Mouse (Mus musculus): ENCODE measurements at regions not wholly inside any gene's neighbourhood (a gene's known extent, or its start where the extent isn't known, plus 50 kb on each side); places are given as distances from the start of the nearest gene placed in this dataset.

- in situ Hi-C loops (cut with MboI; ENCODE audit: low pct_ligation_motif_present, low pct_unique_long_range_greater_than_20kb, low sequenced_read_pairs), result no loop called here
- Histone ChIP-seq H3K79me2 (replicated peaks; ENCODE audit: control insufficient read depth, extremely low read depth, insufficient read depth, poor library complexity, severe bottlenecking) (no peaks in the 10 kb centered on the region), H3K4me2 (ENCODE audit: insufficient read depth, low read depth, poor library complexity, severe bottlenecking) (no peak overlapping the region), H3K9me3 (replicated peaks; ENCODE audit: low read length) (peaks cover 24% of the 10 kb centered on the region), H3K9ac (ENCODE audit: insufficient read depth, low read depth) (no peak overlapping the region), H3K27ac (ENCODE audit: insufficient read depth, low read depth) (no peak overlapping the region), H3K4me3 (replicated peaks in 1 of 3; ENCODE audit: low read depth in 2 of 3, low read length in 2 of 3, poor library complexity in 1 of 3) (no peak overlapping the region), H3K36me3 (replicated peaks in 1 of 2; ENCODE audit: control insufficient read depth in 1 of 2, insufficient read depth in 1 of 2, low read length in 1 of 2) (no peaks in the 10 kb centered on the region), H3K27me3 (replicated peaks) (no peaks in the 10 kb centered on the region), H3K4me1 (ENCODE audit: control insufficient read depth in 1 of 2, insufficient read depth in 2 of 2) (no peaks in the 10 kb centered on the region)
- TF ChIP-seq TCF12 (IDR thresholded peaks at IDR 0.05; ENCODE audit: low read depth, low read length) (no peak), SIN3A (IDR thresholded peaks at IDR 0.05; ENCODE audit: low read length) (no peak), POLR2A (IDR thresholded peaks at IDR 0.05; ENCODE audit: low read depth, low read length) (no peak), ZKSCAN1 (IDR thresholded peaks at IDR 0.05; ENCODE audit: borderline replicate concordance, low read depth, low read length) (no peak), ZMIZ1 (IDR thresholded peaks at IDR 0.05; ENCODE audit: low read depth, low read length) (no peak), JUND (conservative IDR thresholded peaks at IDR 0.05; ENCODE audit: low read depth, low read length) (no peak), BHLHE40 (IDR thresholded peaks at IDR 0.05; ENCODE audit: low read depth, low read length) (no peak), HCFC1 (IDR thresholded peaks at IDR 0.05; ENCODE audit: low read depth, low read length) (no peak), TBP (conservative IDR thresholded peaks at IDR 0.05; ENCODE audit: low read depth, low read length) (no peak), EP300 (IDR thresholded peaks at IDR 0.05; ENCODE audit: low read length) (no peak), MAZ (IDR thresholded peaks at IDR 0.05; ENCODE audit: low read depth, low read length) (no peak), JUN (IDR thresholded peaks at IDR 0.05; ENCODE audit: insufficient read depth, low read depth, low read length) (no peak), CHD2 (IDR thresholded peaks at IDR 0.05; ENCODE audit: low read length) (no peak), E2F4 (IDR thresholded peaks at IDR 0.05; ENCODE audit: insufficient replicate concordance, low read depth, low read length) (no peak), MEF2A (IDR thresholded peaks at IDR 0.05; ENCODE audit: borderline replicate concordance, low read depth, low read length) (no peak), MAFK (IDR thresholded peaks at IDR 0.05; ENCODE audit: insufficient replicate concordance, low read length) (no peak), ZNF384 (IDR thresholded peaks at IDR 0.05; ENCODE audit: low read depth, low read length) (no peak), GABPA (IDR thresholded peaks at IDR 0.05; ENCODE audit: insufficient replicate concordance, low read depth, low read length) (no peak)
- no peak for DNase-seq (ENCODE audit: extremely low read depth)
- dilution Hi-C loops (cut with MboI; ENCODE audit: extremely low pct_ligation_motif_present, extremely low pct_unique_long_range_greater_than_20kb, low sequenced_read_pairs), result no loop called here
Measured at GRCm38 (mm10) chr12:94349623-94350156, 1342.3 kb upstream of the Flrt2 start.

- Histone ChIP-seq H3K27me3 (replicated peaks) (no peaks in the 10 kb centered on the region), H3K4me1 (ENCODE audit: control insufficient read depth in 1 of 2, insufficient read depth in 2 of 2) (no peaks in the 10 kb centered on the region), H3K4me3 (replicated peaks in 1 of 3; ENCODE audit: low read depth in 2 of 3, low read length in 2 of 3, poor library complexity in 1 of 3) (no peak overlapping the region), H3K9me3 (replicated peaks; ENCODE audit: low read length) (peaks cover 26% of the 10 kb centered on the region), H3K9ac (ENCODE audit: insufficient read depth, low read depth) (no peak overlapping the region), H3K27ac (ENCODE audit: insufficient read depth, low read depth) (no peak overlapping the region), H3K79me2 (replicated peaks; ENCODE audit: control insufficient read depth, extremely low read depth, insufficient read depth, poor library complexity, severe bottlenecking) (no peaks in the 10 kb centered on the region), H3K4me2 (ENCODE audit: insufficient read depth, low read depth, poor library complexity, severe bottlenecking) (no peak overlapping the region), H3K36me3 (replicated peaks in 1 of 2; ENCODE audit: control insufficient read depth in 1 of 2, insufficient read depth in 1 of 2, low read length in 1 of 2) (no peaks in the 10 kb centered on the region)
- in situ Hi-C loops (cut with MboI; ENCODE audit: low pct_ligation_motif_present, low pct_unique_long_range_greater_than_20kb, low sequenced_read_pairs) (no loop called here), dilution Hi-C loops (cut with MboI; ENCODE audit: extremely low pct_ligation_motif_present, extremely low pct_unique_long_range_greater_than_20kb, low sequenced_read_pairs) (no loop called here)
- no peak for TF ChIP-seq MAX (IDR thresholded peaks at IDR 0.05; ENCODE audit: low read length)
- TF ChIP-seq IRF4 (IDR thresholded peaks at IDR 0.05; ENCODE audit: low read depth, low read length), result no peak
- TF ChIP-seq ZKSCAN1 (IDR thresholded peaks at IDR 0.05; ENCODE audit: borderline replicate concordance, low read depth, low read length), result no peak
- no peak for TF ChIP-seq KAT2A (IDR thresholded peaks at IDR 0.05; ENCODE audit: insufficient replicate concordance, low read length)
- no peak for TF ChIP-seq NRF1 (IDR thresholded peaks at IDR 0.05; ENCODE audit: low read depth, low read length)
- TF ChIP-seq ZMIZ1 (IDR thresholded peaks at IDR 0.05; ENCODE audit: low read depth, low read length), result no peak
- no peak for TF ChIP-seq UBTF (IDR thresholded peaks at IDR 0.05; ENCODE audit: low read depth, low read length)
- TF ChIP-seq POLR2A (IDR thresholded peaks at IDR 0.05; ENCODE audit: low read depth, low read length), result no peak
- TF ChIP-seq E2F4 (IDR thresholded peaks at IDR 0.05; ENCODE audit: insufficient replicate concordance, low read depth, low read length), result no peak
- TF ChIP-seq ZNF384 (IDR thresholded peaks at IDR 0.05; ENCODE audit: low read depth, low read length), result no peak
- TF ChIP-seq MAZ (IDR thresholded peaks at IDR 0.05; ENCODE audit: low read depth, low read length), result no peak
- no peak for TF ChIP-seq RCOR1 (conservative IDR thresholded peaks at IDR 0.05; ENCODE audit: low read depth, low read length)
- no peak for TF ChIP-seq ELF1 (IDR thresholded peaks at IDR 0.05; ENCODE audit: low read depth, low read length)
- TF ChIP-seq MEF2A (IDR thresholded peaks at IDR 0.05; ENCODE audit: borderline replicate concordance, low read depth, low read length), result no peak
- no peak for TF ChIP-seq ETS1 (conservative IDR thresholded peaks at IDR 0.05; ENCODE audit: low read depth, low read length)
- TF ChIP-seq GABPA (IDR thresholded peaks at IDR 0.05; ENCODE audit: insufficient replicate concordance, low read depth, low read length), result no peak
- no peak for DNase-seq (ENCODE audit: extremely low read depth)
Measured at GRCm38 (mm10) chr12:94364269-94364668, 1327.8 kb upstream of the Flrt2 start.
